Comparison of ENCODE assay signal across 9 mouse cellular contexts in the genomic region with DNA sequence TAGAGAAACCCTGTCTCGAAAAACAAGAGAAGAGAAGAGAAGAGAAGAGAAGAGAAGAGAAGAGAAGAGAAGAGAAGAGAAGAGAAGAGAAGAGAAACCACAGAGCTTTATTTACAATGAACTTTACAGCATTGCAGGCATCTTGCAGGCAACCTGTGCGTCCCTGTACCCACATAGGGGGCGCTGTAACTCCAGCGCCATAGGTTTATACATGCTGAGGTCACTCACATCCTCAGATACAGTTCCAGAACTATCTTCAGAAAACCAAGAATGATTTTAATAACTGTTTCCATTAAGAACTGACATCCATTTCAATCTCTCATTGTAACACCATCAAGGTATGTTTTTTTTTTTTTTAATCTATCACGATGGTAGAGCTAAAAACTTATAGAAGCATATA. TPM values are rescaled to one million over a fixed set of nuclear protein-coding genes. Genes with fewer than 3 reads are reported as not detected.
DNase-seq lines count a peak whose midpoint lies in the region; ATAC-seq and TF ChIP-seq lines count a peak whose summit lies in the region.
"Had no signal": no experiment of that assay in that cellular context is flagged by ENCODE, and none has a peak within 500 bp of the region (broad histone marks: within the 10 kb centered on the region; RNA-seq: fewer than 3 reads in every experiment).

No protein-coding gene starts in this region.

- H3K79me2 ChIP-seq in CH12.LX (replicated peaks; ENCODE audit: control insufficient read depth, extremely low read depth, insufficient read depth, poor library complexity, severe bottlenecking), result no peaks in the 10 kb centered on the region

- H3K9me3 ChIP-seq in CH12.LX (replicated peaks; ENCODE audit: low read length), result peaks cover 3% of the 10 kb centered on the region
- H3K9me3 ChIP-seq: intestine, embryonic 15.5 days; liver, embryonic 15.5 days had no signal

- peak; percentile 67 for ATAC-seq in megakaryocyte progenitor cell, adult 5-6 weeks (replicated peaks; ENCODE audit: poor library complexity)
- ATAC-seq: intestine, embryonic 15.5 days had no signal

- H3K27me3 ChIP-seq in CH12.LX (replicated peaks), result no peaks in the 10 kb centered on the region
- H3K27me3 ChIP-seq: intestine, embryonic 15.5 days had no signal

- in situ Hi-C loops in CH12.LX (cut with MboI; ENCODE audit: low pct_ligation_motif_present, low pct_unique_long_range_greater_than_20kb, low sequenced_read_pairs), result no loop called here

- dilution Hi-C loops in CH12.LX (cut with MboI; ENCODE audit: extremely low pct_ligation_motif_present, extremely low pct_unique_long_range_greater_than_20kb, low sequenced_read_pairs), result no loop called here

- no peaks in the 10 kb centered on the region for H3K36me3 ChIP-seq in CH12.LX (replicated peaks in 1 of 2; ENCODE audit: control insufficient read depth in 1 of 2, insufficient read depth in 1 of 2, low read length in 1 of 2)
- H3K36me3 ChIP-seq: liver, embryonic 15.5 days had no signal

- no peak overlapping the region for H3K4me2 ChIP-seq in CH12.LX (ENCODE audit: insufficient read depth, low read depth, poor library complexity, severe bottlenecking)
- H3K4me2 ChIP-seq: intestine, embryonic 15.5 days; liver, embryonic 15.5 days had no signal

- no peak for TF ChIP-seq POLR2A in CH12.LX (IDR thresholded peaks at IDR 0.05; ENCODE audit: low read depth, low read length)

- peaks cover 14 to 56% of the 10 kb centered on the region in 2 experiments for H3K4me1 ChIP-seq in CH12.LX (ENCODE audit: control insufficient read depth in 1 of 2, insufficient read depth in 2 of 2)

- peak; percentile 63 for TF ChIP-seq RAD21 in CH12.LX (IDR thresholded peaks at IDR 0.05; ENCODE audit: low read depth, low read length)

- H3K4me3 ChIP-seq in CH12.LX (replicated peaks in 1 of 3; ENCODE audit: low read depth in 2 of 3, low read length in 2 of 3, poor library complexity in 1 of 3), result no peak overlapping the region
- H3K4me3 ChIP-seq: intestine, embryonic 15.5 days; liver, embryonic 15.5 days had no signal

- TF ChIP-seq EP300 in CH12.LX (IDR thresholded peaks at IDR 0.05; ENCODE audit: low read length), result peak; percentile 15; the same call in 1 of the 2 replicates

- H3K27ac ChIP-seq in CH12.LX (ENCODE audit: insufficient read depth, low read depth), result no peak overlapping the region
- H3K27ac ChIP-seq: intestine, embryonic 15.5 days; liver, embryonic 15.5 days had no signal

- TF ChIP-seq CTCF in CH12.LX (conservative IDR thresholded peaks at IDR 0.05 in 1 of 2, IDR thresholded peaks at IDR 0.05 in 1 of 2; ENCODE audit: low read depth in 2 of 2, low read length in 2 of 2), result peak; percentile 60 to 81

- H3K9ac ChIP-seq in CH12.LX (ENCODE audit: insufficient read depth, low read depth), result no peak overlapping the region
- H3K9ac ChIP-seq: intestine, embryonic 15.5 days; liver, embryonic 15.5 days had no signal

- peak; percentile 18 for DNase-seq in kidney, postnatal 10 days
- DNase-seq in kidney, postnatal 14 days, result no peak
- DNase-seq in CH12.LX (ENCODE audit: extremely low read depth) (peak; percentile 66), ZHBTc4 (ENCODE audit: low read depth, low spot score) (peak; percentile 83)
- no peak for DNase-seq in frontal cortex, postnatal 25 days (ENCODE audit: low spot score in 2 of 2)
- DNase-seq in testis, postnatal 10 days (ENCODE audit: low spot score), result no peak

TF ChIP-seq in CH12.LX, 34 proteins besides CTCF, POLR2A, EP300 and RAD21:
- no peak for TF ChIP-seq JUN (IDR thresholded peaks at IDR 0.05; ENCODE audit: insufficient read depth, low read depth, low read length)
- TF ChIP-seq MEF2A (IDR thresholded peaks at IDR 0.05; ENCODE audit: borderline replicate concordance, low read depth, low read length), result peak; percentile 47; the same call in 1 of the 2 replicates
- no peak for TF ChIP-seq ETS1 (conservative IDR thresholded peaks at IDR 0.05; ENCODE audit: low read depth, low read length)
- TF ChIP-seq BHLHE40 (IDR thresholded peaks at IDR 0.05; ENCODE audit: low read depth, low read length), result peak; percentile 24; the same call in 1 of the 2 replicates
- peak; percentile 50 for TF ChIP-seq SMC3 (IDR thresholded peaks at IDR 0.05; ENCODE audit: low read depth, low read length)
- TF ChIP-seq ZC3H11A (IDR thresholded peaks at IDR 0.05; ENCODE audit: low read depth, low read length), result no peak
- TF ChIP-seq MYC (IDR thresholded peaks at IDR 0.05; ENCODE audit: low read depth, low read length), result peak; percentile 64; the same call in 1 of the 2 replicates
- TF ChIP-seq NELFE (IDR thresholded peaks at IDR 0.05; ENCODE audit: low read depth, low read length), result 0 out of 2 replicates have a peak, but pooled peaks have one; percentile 35
- TF ChIP-seq ZKSCAN1 (IDR thresholded peaks at IDR 0.05; ENCODE audit: borderline replicate concordance, low read depth, low read length), result no peak
- 0 out of 2 replicates have a peak, but pooled peaks have one; percentile 28 for TF ChIP-seq MAX (IDR thresholded peaks at IDR 0.05; ENCODE audit: low read length)
- peak; percentile 58 for TF ChIP-seq IRF4 (IDR thresholded peaks at IDR 0.05; ENCODE audit: low read depth, low read length)
- TF ChIP-seq SIN3A (IDR thresholded peaks at IDR 0.05; ENCODE audit: low read length), result 0 out of 2 replicates have a peak, but pooled peaks have one; percentile 31
- peak; percentile 63; the same call in 1 of the 2 replicates for TF ChIP-seq ZNF384 (IDR thresholded peaks at IDR 0.05; ENCODE audit: low read depth, low read length)
- TF ChIP-seq ELF1 (IDR thresholded peaks at IDR 0.05; ENCODE audit: low read depth, low read length), result no peak
- TF ChIP-seq MAZ (IDR thresholded peaks at IDR 0.05; ENCODE audit: low read depth, low read length), result no peak
- 0 out of 2 replicates have a peak, but pooled peaks have one; percentile 34 for TF ChIP-seq TCF12 (IDR thresholded peaks at IDR 0.05; ENCODE audit: low read depth, low read length)
- TF ChIP-seq JUND (conservative IDR thresholded peaks at IDR 0.05; ENCODE audit: low read depth, low read length), result peak; percentile 59

RNA-seq across cellular contexts. Expression of a gene that starts 27.6 kb away (rescaled TPM):
- 0.50 and 0.55 TPM in 2 replicates for total RNA-seq in CH12.LX (2012; rRNA removed)
- total RNA-seq in CH12.LX (2014; rRNA removed), result 0.23 and 0.31 TPM in 2 replicates
- 0.34 and 0.60 TPM in 2 replicates for polyA plus RNA-seq in CH12.LX (2012; ENCODE audit: insufficient read length, low read depth)
- total RNA-seq in megakaryocyte progenitor cell, adult 5-6 weeks (2015), result 12.1 and 17.9 TPM in 2 replicates
- 9.5 and 12.0 TPM in 2 replicates for total RNA-seq in megakaryocyte progenitor cell, adult 5-6 weeks (2017)

RNA-seq across cellular contexts. Expression of a gene that starts 39.2 kb away (rescaled TPM):
- total RNA-seq in CH12.LX (2012; rRNA removed) (9.8 and 12.0 TPM in 2 replicates), CH12.LX (2014; rRNA removed) (27.0 TPM in 2 replicates)
- 12.1 and 16.8 TPM in 2 replicates for polyA plus RNA-seq in CH12.LX (2012; ENCODE audit: insufficient read length, low read depth)
- 19.3 and 21.0 TPM in 2 replicates for total RNA-seq in megakaryocyte progenitor cell, adult 5-6 weeks (2015)
- total RNA-seq in megakaryocyte progenitor cell, adult 5-6 weeks (2017), result 16.6 and 18.0 TPM in 2 replicates

Comparison
In these comparisons a context has a peak if more than half of its experiments do, and no peak if none do; other contexts are left out.
1. DNase-seq: peak in kidney, postnatal 10 days (single experiment), CH12.LX (single experiment) and ZHBTc4 (single experiment); none in kidney, postnatal 14 days (single experiment), frontal cortex, postnatal 25 days (0 of 2) and testis, postnatal 10 days (single experiment).
2. RNA of a gene that starts 27.6 kb away (total RNA-seq): 9.5 to 17.9 TPM in megakaryocyte progenitor cell, adult 5-6 weeks; 0.23 to 0.55 TPM in CH12.LX; every median in the first group is over 4 times any median in the second.